Mouse (Mus musculus) thymus, postnatal 4 days (tissue): ENCODE data around the gene Ankrd9.

ENCODE experiments used
- DNase-seq: peaks from one replicate; pipeline ENCODE4 v3.0.0; 2021

Ankrd9 gene

DNA sequence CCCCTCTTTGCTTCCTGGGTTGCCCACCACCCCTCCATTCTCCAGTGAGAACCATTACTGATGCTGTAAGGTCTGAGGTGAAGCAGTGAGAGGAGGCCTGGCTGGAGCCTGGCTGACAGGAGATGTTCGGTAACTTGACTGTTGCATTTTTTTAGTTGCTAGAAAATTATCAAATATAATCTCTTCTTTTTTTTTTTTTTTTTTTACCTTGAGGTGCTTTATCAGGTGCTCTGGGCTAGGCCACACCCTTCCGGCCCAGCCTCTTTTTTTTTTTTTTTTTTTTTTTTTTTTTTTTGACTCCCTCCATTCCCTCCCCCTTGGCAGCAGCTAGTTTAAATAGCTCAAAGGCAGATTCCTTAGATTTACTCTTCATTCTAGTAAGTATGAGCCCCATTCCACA lies 24.9 kb downstream of the Ankrd9 start:
- DNase-seq: no peak

DNA sequence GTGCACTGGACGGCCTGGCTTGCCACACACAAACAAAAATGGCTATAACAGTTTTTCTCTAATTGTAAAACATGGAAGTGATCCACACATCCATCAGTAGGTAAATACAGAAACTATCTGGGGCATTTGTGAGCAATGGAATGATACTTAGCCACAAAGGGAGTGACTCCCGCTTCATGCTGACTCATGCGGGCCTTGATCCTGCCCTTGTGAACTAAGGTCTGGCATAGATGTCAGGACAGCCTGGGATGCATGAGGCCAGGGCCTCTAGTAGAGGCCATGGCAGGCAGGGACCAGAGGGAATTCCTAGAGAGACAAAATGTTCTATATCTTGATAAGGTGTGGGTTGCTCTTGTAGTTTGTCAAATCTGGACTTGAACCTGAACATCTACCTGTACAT lies 25.4 kb downstream of the Ankrd9 start:
- DNase-seq: no peak

DNA sequence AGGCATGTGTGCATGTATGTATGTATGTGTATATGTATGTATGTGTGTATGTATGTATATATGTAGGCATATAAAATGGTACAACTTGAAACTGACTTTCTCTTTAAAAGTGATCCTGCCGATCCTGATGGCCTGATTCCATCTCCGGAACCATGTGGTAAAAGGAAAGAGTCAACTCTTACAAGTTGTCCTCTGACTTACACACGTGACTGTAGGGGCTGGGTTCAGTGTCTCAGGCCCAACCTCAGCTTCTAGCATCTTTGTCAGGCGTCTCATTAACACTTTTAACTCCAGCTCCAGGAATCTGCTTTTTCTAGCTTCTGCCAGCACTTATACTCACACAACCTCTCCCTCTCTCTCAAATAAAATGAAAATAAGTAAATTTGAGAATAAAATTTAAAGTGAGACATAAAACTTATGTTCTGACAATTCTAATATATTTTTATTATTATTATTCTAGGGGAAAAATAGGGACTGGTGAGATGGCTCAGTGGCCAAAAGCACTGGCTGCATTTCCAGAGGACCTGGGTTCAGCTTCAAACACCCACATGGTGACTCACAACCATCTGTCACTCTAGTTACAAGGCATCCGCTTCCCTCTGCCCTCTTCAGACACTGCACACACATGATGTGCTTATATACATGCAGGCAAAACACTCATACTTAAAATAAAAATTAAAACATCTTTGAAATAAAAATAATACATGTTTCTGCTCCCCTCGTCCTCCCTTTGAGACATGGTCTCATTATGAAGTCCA lies 26.0 kb downstream of the Ankrd9 start:
- DNase-seq: no peak

GRCm38 (mm10) chr12:110951236-110951635 lies 27.6 kb downstream of the Ankrd9 start:
- no peak for DNase-seq

DNA sequence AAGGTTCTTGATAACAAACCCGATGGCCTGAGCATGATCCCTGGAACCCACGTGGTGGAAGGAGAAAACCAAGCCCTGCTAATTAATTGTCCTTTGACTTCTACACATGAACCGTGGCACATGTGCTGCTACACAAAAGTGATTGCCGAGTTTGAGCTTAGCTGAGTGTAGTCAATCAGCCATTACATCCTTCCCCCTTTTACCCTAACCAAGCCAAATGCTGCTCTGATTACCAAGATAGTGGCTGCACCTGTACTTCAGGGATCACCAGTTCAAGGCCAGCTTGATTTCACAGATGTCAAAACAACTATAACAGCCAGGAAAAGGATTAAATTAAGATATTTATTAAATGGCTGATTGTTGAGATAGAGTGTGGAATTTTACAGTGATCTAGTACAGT lies 28.7 kb downstream of the Ankrd9 start:
- no peak for DNase-seq

GRCm38 (mm10) chr12:110949410-110949809 lies 29.4 kb downstream of the Ankrd9 start:
- no peak for DNase-seq

GRCm38 (mm10) chr12:110948910-110949201 lies 30.0 kb downstream of the Ankrd9 start:
- DNase-seq: no peak

GRCm38 (mm10) chr12:110948082-110948909 lies 30.5 kb downstream of the Ankrd9 start:
- no peak for DNase-seq

- no peak for DNase-seq
Measured at GRCm38 (mm10) chr12:110946216-110946615, 32.6 kb downstream of the Ankrd9 start.

GRCm38 (mm10) chr12:110940869-110941268 lies 38.0 kb downstream of the Ankrd9 start:
- DNase-seq: no peak

DNA sequence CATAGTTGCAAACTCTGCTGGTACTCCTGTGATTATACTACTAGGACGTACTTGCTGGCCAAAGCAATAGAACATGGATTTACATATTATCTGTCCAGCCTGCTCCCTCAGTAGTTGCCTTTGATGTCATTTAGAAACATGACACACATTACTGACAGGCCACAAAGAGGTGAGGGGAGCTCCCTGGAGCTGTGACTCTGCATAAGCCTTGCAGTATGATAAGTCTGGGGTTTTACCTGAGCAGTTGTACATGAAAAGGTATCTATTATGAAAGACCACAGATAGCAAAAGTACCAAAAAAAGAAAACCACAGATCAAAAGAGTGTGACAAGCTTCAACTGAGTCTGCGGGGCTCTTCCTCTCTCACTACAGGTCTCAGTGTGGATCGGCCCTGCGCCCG lies 39.5 kb downstream of the Ankrd9 start:
- DNase-seq: no peak

GRCm38 (mm10) chr12:110937496-110937895 lies 41.3 kb downstream of the Ankrd9 start:
- DNase-seq: no peak

DNA sequence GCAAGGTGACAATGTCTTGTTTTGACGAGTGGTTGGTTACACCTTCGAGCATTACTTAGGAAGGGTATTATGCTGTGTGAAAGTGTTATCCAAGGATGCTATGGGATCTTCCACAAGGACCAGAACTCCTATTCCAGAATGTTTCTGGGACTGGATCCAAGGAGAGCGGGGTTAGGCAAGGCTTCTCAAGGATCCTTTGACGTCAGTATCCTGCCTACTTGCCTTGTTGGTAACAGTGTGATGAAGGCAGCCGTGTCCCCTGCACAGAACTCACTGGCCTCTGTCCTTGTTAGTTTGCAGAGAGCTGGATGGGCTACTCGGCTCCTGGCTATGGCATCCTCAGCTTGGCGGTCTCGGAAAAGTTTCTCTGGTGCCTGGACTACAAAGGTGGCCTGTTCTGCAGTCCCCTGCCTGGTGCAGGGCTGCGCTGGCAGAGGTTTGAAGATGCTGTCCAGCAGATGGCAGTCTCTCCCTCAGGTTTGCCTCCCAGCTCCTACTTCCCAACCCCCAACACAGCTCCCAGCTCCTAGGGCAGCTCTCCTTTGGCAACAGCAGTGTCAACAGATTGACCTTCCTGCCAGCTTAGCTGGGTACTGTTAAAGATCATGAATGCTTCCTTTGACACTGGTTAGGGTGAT lies 42.7 kb downstream of the Ankrd9 start:
- DNase-seq: peak; percentile 72

- DNase-seq: no peak
Measured at GRCm38 (mm10) chr12:110932820-110933219, 46.0 kb downstream of the Ankrd9 start.
